Mouse (Mus musculus) spleen, adult 2 months (tissue): ENCODE data around the gene Kpna7. TPM values are rescaled to one million over a fixed set of nuclear protein-coding genes. Genes with fewer than 3 reads are reported as not detected.

Experiments used
- DNase-seq, 2 experiments: peaks; one replicate each; pipeline versions ENCODE4 v3.0.0 to v3.0.0-alpha.2; 2012 to 2021; ENCODE audit warnings: low spot score in 2 of 2, low read depth in 1 of 2
- H3K27ac ChIP-seq: fragments of 200-500 bp; 2 replicates; pipeline ENCODE4 v1.5.1; 2012; ENCODE audit warnings: low read length, inconsistent platforms; ENCODE audit not compliant: insufficient read depth
- H3K27me3 ChIP-seq: fragments of 200-500 bp; 2 replicates; pipeline ENCODE4 v1.6.1; 2012; ENCODE audit warnings: mild to moderate bottlenecking, moderate library complexity, low read length, inconsistent platforms; ENCODE audit not compliant: control insufficient read depth, insufficient read depth
- H3K36me3 ChIP-seq: fragments of 200-500 bp; 2 replicates; pipeline ENCODE4 v1.6.1; 2012; ENCODE audit warnings: mild to moderate bottlenecking, low read length, inconsistent platforms; ENCODE audit not compliant: control insufficient read depth, insufficient read depth
- H3K4me1 ChIP-seq: fragments of 200-500 bp; 2 replicates; pipeline ENCODE4 v1.6.1; 2011; ENCODE audit warnings: inconsistent platforms; ENCODE audit not compliant: control insufficient read depth, insufficient read depth, insufficient read length
- H3K4me3 ChIP-seq: fragments of 200-500 bp; 2 replicates; pipeline ENCODE4 v1.5.1; 2011; ENCODE audit warnings: mild to moderate bottlenecking, inconsistent platforms; ENCODE audit not compliant: insufficient read depth, insufficient read length; ENCODE audit errors: extremely low read depth
- CTCF ChIP-seq: fragments of 200-500 bp; IDR thresholded peaks from 2 replicates; pipeline ENCODE4 v1.5.1; 2011; ENCODE audit warnings: mild to moderate bottlenecking, inconsistent platforms; ENCODE audit not compliant: insufficient read depth, insufficient read length, insufficient replicate concordance; ENCODE audit errors: extremely low read depth
- POLR2A ChIP-seq: fragments of 200-500 bp; IDR thresholded peaks from 2 replicates; pipeline ENCODE4 v1.6.1; 2011; ENCODE audit warnings: low read depth, low read length, inconsistent platforms
- WGBS: fragments of 180-500 bp; shearing (Covaris S2); methylation state at CpG from one replicate; pipeline ENCODE4 v1.1.7; 2018; 5-methylcytosine and 5-hydroxymethylcytosine counted together
- polyA plus RNA-seq: library from polyadenylated mRNA; depleted of rRNA; stranded (reverse); fragments of >200 nt; gene quantifications from 2 replicates; pipeline ENCODE4 v1.2.3, GENCODE M21; 2012

The Kpna7 gene
- polyA plus RNA-seq, 1 experiment, result not detected

DNA sequence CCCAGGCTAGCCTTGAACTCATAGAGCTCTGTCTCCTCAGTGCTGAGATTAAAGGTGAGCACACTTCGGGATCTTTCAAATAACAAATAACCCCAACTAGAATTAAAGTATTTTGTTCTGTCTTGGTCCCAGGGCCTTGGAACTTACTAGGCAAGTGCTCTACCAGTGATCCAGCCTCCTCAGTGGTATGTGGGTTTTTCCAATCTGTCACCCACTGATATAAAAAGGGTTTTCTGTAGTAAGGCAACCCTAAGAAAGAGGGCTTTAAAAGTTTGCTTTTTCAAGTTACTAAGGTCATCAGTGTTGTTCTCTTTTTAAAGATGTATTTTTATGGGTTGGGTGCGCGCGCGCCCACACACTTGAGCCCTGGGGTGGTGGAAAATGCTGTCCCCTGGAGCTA lies 31.9 kb upstream of the Kpna7 start:
- Histone ChIP-seq H3K36me3 (peaks cover 11% of the 10 kb centered on the region), H3K4me3 (peak overlapping the region; percentile 42; the same call in 1 of the 2 replicates), H3K27ac (peak overlapping the region; percentile 89), H3K27me3 (no peaks in the 10 kb centered on the region), H3K4me1 (peaks cover 14% of the 10 kb centered on the region; the same call in 1 of the 2 replicates)
- TF ChIP-seq CTCF (no peak), POLR2A (no peak)
- no peak for DNase-seq
- whole genome bisulfite sequencing, result 53% methylated on average over 5 of the region's 5 CpGs

DNA sequence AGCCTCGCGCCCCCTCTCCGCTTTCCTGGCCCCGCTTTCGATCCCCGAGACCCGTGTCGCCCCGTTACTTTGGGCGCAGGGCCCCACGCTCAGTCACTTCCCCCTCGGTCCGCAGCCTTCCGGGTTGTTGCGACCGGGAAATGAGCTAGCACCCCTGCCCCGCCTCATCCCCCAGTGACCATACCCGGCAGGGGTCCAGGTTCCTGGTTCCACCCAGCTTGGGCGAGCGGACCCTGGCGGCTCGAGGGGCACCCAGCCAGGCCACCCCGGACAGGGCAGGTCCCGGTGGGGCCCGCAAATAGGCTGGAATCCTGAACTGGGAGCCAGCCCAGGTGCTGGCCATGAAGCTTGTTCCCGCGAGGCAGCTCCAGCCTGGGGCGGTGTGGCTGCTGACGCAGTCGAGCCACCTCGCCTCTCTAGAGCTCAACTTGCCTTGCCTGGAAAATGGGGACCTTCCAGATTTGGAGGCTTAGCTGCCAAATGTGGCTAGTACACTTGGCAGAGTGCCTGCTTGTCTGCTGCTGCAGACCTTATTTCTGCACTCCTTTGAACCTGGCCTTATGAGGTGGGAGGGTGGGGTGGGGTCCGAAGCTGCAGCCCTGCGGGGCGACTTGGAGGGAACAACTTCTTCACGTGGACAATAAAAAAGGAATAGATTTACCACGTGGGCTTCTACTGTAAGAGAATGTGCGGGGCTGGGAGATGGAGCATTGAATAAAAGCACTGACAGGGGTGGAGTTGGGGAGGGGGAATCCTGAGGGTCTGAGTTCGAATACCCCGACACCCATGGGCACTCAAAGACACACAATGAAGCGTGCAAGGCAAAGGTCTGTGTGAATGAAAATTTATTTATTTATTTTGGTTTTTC lies 31.0 kb upstream of the Kpna7 start:
- H3K4me3 ChIP-seq, result peak overlapping the region; percentile 99
- H3K27me3 ChIP-seq, result no peaks in the 10 kb centered on the region
- DNase-seq, result peak in 1 of 2 experiments; percentile 77
- peaks cover 14% of the 10 kb centered on the region; the same call in 1 of the 2 replicates for H3K4me1 ChIP-seq
- TF ChIP-seq POLR2A, result peak; percentile 67
- no peak for TF ChIP-seq CTCF
- 4% methylated on average over 40 of the region's 40 CpGs for WGBS
- H3K36me3 ChIP-seq, result peaks cover 10% of the 10 kb centered on the region
- H3K27ac ChIP-seq, result peak overlapping the region; percentile 92

DNA sequence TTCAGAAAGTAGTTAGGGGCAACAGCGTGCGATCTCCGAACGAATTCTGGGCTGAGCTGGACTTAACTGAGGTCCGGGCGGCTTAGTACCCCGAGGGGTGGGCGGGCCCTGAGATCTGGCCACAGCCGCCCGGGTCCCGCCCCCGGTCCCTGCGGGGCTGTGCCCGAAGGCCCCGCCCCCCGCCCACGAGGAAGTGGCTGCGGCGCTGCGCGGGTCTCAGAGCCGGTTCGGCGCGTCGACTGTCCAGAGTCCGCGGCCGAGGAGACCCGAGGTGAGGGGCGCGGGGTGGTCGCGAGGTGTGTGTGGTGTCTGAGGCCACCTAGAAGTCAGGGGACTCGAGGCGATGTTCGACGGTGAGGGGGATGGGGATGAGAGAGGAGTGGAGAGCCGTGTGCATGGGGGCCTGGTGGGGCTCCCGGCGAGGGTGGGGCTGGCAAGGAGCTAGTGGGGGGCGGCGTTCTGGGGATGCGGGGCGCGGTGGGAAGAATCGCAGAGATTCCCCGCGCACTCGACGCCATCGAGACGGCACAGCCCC lies 30.3 kb upstream of the Kpna7 start, which contains the start of gene Arpc1b:
Arpc1b (plus strand) TSS at position 145 of the 535 bp plus-strand sequence.
- Histone ChIP-seq H3K27ac (peak within 1 kb of the TSS; percentile 92), H3K4me1 (peaks cover 14% of the 10 kb centered on the region; the same call in 1 of the 2 replicates), H3K4me3 (peak within 1 kb of the TSS; percentile 99), H3K27me3 (no peaks in the 10 kb centered on the region), H3K36me3 (peaks cover 15% of the 10 kb centered on the region)
- WGBS, result under 1% methylated on average over 52 of the region's 53 CpGs
- no peak for TF ChIP-seq CTCF
- TF ChIP-seq POLR2A, result peak; percentile 92
- DNase-seq, result peak in 1 of 2 experiments; percentile 81

DNA sequence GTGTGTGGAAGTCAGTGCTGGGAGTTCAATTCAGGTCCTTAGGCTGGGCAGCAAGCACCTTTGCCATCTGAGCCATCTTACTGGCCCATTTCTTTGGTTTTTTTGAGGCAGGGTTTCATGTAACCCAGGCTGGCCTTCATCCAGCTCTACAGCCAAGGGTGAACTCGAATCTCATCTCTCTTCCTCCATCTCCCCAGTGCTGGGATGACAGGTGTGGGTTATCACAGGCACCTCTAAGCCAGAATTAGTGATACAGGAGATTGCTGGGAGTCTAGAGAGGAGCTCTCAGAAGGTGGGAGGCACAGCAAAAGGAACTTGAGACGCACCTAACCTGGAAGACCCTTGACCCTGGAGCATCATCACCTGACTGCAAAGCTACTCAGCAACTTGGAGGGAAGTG lies 29.6 kb upstream of the Kpna7 start:
- Histone ChIP-seq H3K4me3 (peak overlapping the region; percentile 99; the same call in 1 of the 2 replicates), H3K27ac (no peak overlapping the region; the same call in 1 of the 2 replicates), H3K36me3 (peaks cover 18% of the 10 kb centered on the region), H3K27me3 (no peaks in the 10 kb centered on the region), H3K4me1 (peaks cover 12% of the 10 kb centered on the region; the same call in 1 of the 2 replicates)
- WGBS, result 24% methylated on average over 2 of the region's 2 CpGs
- no peak for TF ChIP-seq CTCF
- TF ChIP-seq POLR2A, result no peak
- no peak for DNase-seq

DNA sequence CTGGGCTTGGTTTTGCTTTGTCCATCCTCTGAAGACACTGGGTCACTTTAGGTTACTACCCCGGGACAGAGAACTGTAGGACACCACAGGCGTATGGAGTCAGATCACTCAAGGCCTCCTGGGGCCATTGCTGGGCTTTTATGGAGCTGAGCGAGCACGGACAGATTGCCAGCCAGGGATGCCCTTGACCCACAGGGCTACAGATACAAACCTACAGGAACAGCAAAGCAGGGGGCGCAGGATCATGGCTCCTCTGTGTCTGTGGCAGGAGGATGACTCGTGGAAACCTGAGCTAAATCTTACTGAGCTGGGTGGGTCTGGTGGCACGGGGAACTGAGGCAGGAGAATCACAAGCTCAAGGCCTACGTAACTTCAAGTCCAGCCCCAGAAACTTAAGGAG lies 28.7 kb upstream of the Kpna7 start:
- TF ChIP-seq CTCF (no peak), POLR2A (no peak)
- Histone ChIP-seq H3K4me3 (no peak overlapping the region), H3K27ac (no peak overlapping the region), H3K4me1 (peaks cover 11% of the 10 kb centered on the region; the same call in 1 of the 2 replicates), H3K36me3 (peaks cover 16% of the 10 kb centered on the region), H3K27me3 (no peaks in the 10 kb centered on the region)
- WGBS, result 87% methylated on average over 8 of the region's 8 CpGs
- DNase-seq, result no peak

DNA sequence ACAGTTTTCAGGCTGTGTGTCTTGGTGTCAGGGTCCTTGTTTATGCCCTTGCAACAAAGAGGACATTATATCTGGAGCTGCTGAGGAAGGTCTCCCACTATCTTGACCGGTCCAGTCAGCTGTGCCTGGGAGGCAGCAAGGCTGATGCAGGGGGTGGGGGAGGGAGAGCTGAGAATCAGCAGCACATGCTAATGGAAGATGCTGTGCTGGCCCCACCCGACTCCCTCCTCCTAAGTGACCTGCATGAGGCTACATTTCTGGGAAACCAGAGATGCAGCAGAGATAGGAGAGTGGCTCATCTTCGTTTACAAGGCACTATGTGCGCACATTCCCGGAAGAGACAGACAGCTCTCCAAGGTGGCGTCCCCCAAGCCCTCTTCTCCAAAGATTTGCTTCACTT lies 26.6 kb upstream of the Kpna7 start:
- WGBS, result 95% methylated on average over 6 of the region's 6 CpGs
- Histone ChIP-seq H3K36me3 (peaks cover 28% of the 10 kb centered on the region), H3K4me3 (no peak overlapping the region), H3K27me3 (no peaks in the 10 kb centered on the region), H3K27ac (no peak overlapping the region), H3K4me1 (peaks cover 4% of the 10 kb centered on the region; the same call in 1 of the 2 replicates)
- DNase-seq, result no peak
- TF ChIP-seq CTCF (no peak), POLR2A (no peak)
